Mouse (Mus musculus): ENCODE measurements around the gene Tbc1d8. TPM values are rescaled to one million over a fixed set of nuclear protein-coding genes. Genes with fewer than 3 reads are reported as not detected.

Gene Tbc1d8
- polyA plus RNA-seq, 1 experiment from 2014 or later = 9.3 TPM

DNA sequence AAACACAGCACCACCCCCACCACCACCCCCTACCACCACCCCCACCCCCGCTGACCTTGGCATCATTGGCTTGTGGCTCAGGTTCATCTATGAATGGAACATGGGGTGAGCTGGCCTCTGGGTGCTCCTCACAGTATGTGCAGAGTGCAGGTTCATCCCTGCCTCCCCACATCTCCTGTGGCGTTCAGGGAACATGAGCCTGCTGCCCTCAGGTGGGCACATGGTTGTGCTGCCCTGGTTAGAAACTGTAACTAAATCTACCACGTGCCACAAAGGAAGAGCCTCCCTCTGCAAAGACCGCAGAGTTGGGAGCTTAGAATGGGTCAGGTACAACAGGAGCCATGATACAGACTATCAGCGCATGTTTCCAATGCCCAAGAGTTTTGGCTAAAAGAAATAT lies 135.3 kb downstream of the Tbc1d8 start:
- WGBS = 73% methylated on average over 5 of the region's 5 CpGs
- H3K36me3 ChIP-seq = no peaks in the 10 kb centered on the region
- ATAC-seq (ENCODE audit: insufficient number of reproducible peaks, low FRiP score, low TSS enrichment, low read depth) = no peak

GRCm38 (mm10) chr1:39341807-39342206 lies 136.7 kb downstream of the Tbc1d8 start:
- ATAC-seq (ENCODE audit: insufficient number of reproducible peaks, low FRiP score, low TSS enrichment, low read depth) = no peak
- H3K27ac ChIP-seq = no peak overlapping the region

More for the DNA sequence above, 135.3 kb downstream of the Tbc1d8 start:
- H3K9me3 ChIP-seq = no peaks in the 10 kb centered on the region
- H3K9ac ChIP-seq = no peak overlapping the region
- H3K27me3 ChIP-seq = no peaks in the 10 kb centered on the region
- no peak overlapping the region for H3K4me2 ChIP-seq
- H3K27ac ChIP-seq = no peak overlapping the region
- no peak overlapping the region for H3K4me3 ChIP-seq
- H3K4me1 ChIP-seq = no peaks in the 10 kb centered on the region

DNA sequence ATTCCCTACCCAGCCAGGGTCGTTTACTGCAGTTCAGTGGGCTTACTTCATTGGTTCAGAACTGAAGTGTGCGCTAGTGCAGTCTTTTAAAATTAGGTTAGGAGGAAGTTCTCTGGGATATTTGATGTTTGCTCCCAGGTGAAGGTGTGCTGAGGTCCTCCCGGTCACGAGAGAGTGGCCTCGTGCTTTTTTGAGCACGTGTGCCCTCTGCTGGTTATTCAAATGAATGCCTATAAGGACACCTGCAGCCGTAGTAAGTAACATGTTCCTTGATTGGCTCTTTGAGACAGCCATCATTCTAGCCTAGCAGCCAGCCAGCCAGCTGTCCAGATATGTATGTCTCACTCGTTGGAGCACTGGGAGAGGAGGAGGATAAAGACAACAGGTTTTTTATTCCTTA lies 137.9 kb downstream of the Tbc1d8 start:
- Histone ChIP-seq H3K9ac (no peak overlapping the region), H3K27ac (no peak overlapping the region), H3K27me3 (no peaks in the 10 kb centered on the region), H3K4me1 (peaks cover 7% of the 10 kb centered on the region), H3K9me3 (no peaks in the 10 kb centered on the region), H3K36me3 (no peaks in the 10 kb centered on the region), H3K4me2 (no peak overlapping the region), H3K4me3 (no peak overlapping the region)
- WGBS = 16% methylated on average over 8 of the region's 8 CpGs
- ATAC-seq (ENCODE audit: insufficient number of reproducible peaks, low FRiP score, low TSS enrichment, low read depth) = no peak

More at GRCm38 (mm10) chr1:39341807-39342206, 136.7 kb downstream of the Tbc1d8 start:
- Histone ChIP-seq H3K4me2 (no peak overlapping the region), H3K36me3 (no peaks in the 10 kb centered on the region), H3K9me3 (no peaks in the 10 kb centered on the region), H3K4me1 (no peaks in the 10 kb centered on the region), H3K9ac (no peak overlapping the region), H3K4me3 (no peak overlapping the region), H3K27me3 (no peaks in the 10 kb centered on the region)
- 62% methylated on average over 4 of the region's 4 CpGs for WGBS

- Histone ChIP-seq H3K4me3 (no peak overlapping the region), H3K9ac (no peak overlapping the region), H3K4me2 (no peak overlapping the region), H3K4me1 (peaks cover 7% of the 10 kb centered on the region), H3K27ac (no peak overlapping the region), H3K27me3 (no peaks in the 10 kb centered on the region), H3K36me3 (no peaks in the 10 kb centered on the region), H3K9me3 (no peaks in the 10 kb centered on the region)
- ATAC-seq (ENCODE audit: insufficient number of reproducible peaks, low FRiP score, low TSS enrichment, low read depth) = no peak
- WGBS = 80% methylated on average over 6 of the region's 6 CpGs
Observed at GRCm38 (mm10) chr1:39340156-39340555, 138.4 kb downstream of the Tbc1d8 start.

GRCm38 (mm10) chr1:39339455-39339854 lies 139.1 kb downstream of the Tbc1d8 start:
- no peak overlapping the region for H3K4me3 ChIP-seq
- WGBS = 57% methylated on average over 5 of the region's 5 CpGs
- ATAC-seq (ENCODE audit: insufficient number of reproducible peaks, low FRiP score, low TSS enrichment, low read depth) = no peak
- no peaks in the 10 kb centered on the region for H3K36me3 ChIP-seq
- no peak overlapping the region for H3K4me2 ChIP-seq
- no peaks in the 10 kb centered on the region for H3K9me3 ChIP-seq
- no peaks in the 10 kb centered on the region for H3K27me3 ChIP-seq
- H3K27ac ChIP-seq = no peak overlapping the region
- H3K9ac ChIP-seq = no peak overlapping the region
- H3K4me1 ChIP-seq = peaks cover 7% of the 10 kb centered on the region

DNA sequence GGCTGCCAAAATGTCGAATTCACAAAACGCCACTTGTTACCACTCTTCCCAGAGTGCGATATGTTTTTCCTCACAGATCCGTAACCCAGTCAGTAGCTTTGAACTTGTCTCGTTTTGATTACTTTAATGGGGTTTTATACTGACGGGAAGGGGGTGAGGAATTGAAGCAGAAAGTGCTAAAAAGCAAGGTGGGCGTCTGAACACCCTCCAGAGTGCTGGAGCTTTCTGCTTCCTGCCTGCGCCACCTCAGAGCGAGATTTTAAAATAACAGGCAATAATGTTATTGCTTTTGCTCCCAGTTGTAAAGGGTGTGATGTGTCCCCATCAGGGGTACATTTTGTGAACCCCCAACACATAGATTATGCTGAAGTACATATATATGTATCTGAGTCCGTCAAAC lies 139.7 kb downstream of the Tbc1d8 start:
- WGBS = 61% methylated on average over 10 of the region's 10 CpGs
- Histone ChIP-seq H3K27ac (no peak overlapping the region), H3K4me1 (peaks cover 7% of the 10 kb centered on the region), H3K4me3 (no peak overlapping the region), H3K4me2 (no peak overlapping the region), H3K9me3 (no peaks in the 10 kb centered on the region), H3K9ac (no peak overlapping the region), H3K36me3 (no peaks in the 10 kb centered on the region), H3K27me3 (no peaks in the 10 kb centered on the region)
- ATAC-seq (ENCODE audit: insufficient number of reproducible peaks, low FRiP score, low TSS enrichment, low read depth) = no peak

GRCm38 (mm10) chr1:39336788-39337187 lies 141.8 kb downstream of the Tbc1d8 start:
- Histone ChIP-seq H3K27ac (no peak overlapping the region), H3K9me3 (no peaks in the 10 kb centered on the region), H3K36me3 (no peaks in the 10 kb centered on the region), H3K4me1 (peaks cover 7% of the 10 kb centered on the region), H3K4me3 (no peak overlapping the region), H3K27me3 (no peaks in the 10 kb centered on the region), H3K9ac (no peak overlapping the region), H3K4me2 (no peak overlapping the region)
- no peak for ATAC-seq (ENCODE audit: insufficient number of reproducible peaks, low FRiP score, low TSS enrichment, low read depth)
- WGBS = 74% methylated on average over 8 of the region's 8 CpGs

- ATAC-seq (ENCODE audit: insufficient number of reproducible peaks, low FRiP score, low TSS enrichment, low read depth) = no peak
- Histone ChIP-seq H3K4me2 (no peak overlapping the region), H3K27me3 (no peaks in the 10 kb centered on the region), H3K27ac (no peak overlapping the region), H3K9me3 (no peaks in the 10 kb centered on the region), H3K4me3 (no peak overlapping the region), H3K4me1 (peaks cover 15% of the 10 kb centered on the region), H3K9ac (no peak overlapping the region), H3K36me3 (no peaks in the 10 kb centered on the region)
- 26% methylated on average over 15 of the region's 15 CpGs for WGBS
Observed at GRCm38 (mm10) chr1:39335561-39336196, 142.9 kb downstream of the Tbc1d8 start.

DNA sequence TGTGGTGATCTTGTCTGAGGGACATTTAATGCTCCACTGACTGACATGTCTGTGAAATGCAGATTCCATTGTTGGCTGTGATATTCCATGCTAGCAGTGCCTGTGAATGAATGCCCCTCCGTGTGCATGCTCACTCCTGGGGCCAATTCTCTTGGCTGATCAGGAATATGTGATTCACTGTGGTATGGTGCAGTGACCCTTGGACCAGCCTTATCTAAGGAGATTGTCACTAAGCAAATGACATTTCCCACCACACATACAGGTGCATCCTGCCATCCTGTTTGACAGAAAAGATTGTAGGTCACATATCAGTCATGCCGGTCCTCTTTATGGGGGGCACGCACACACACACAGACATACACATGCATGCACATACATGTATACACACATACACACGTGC lies 146.1 kb downstream of the Tbc1d8 start:
- no peak overlapping the region for H3K4me2 ChIP-seq
- no peaks in the 10 kb centered on the region for H3K36me3 ChIP-seq
- H3K27me3 ChIP-seq = no peaks in the 10 kb centered on the region
- no peak overlapping the region for H3K27ac ChIP-seq
- WGBS = 92% methylated on average over 4 of the region's 4 CpGs
- peaks cover 15% of the 10 kb centered on the region for H3K4me1 ChIP-seq
- no peak overlapping the region for H3K9ac ChIP-seq
- H3K9me3 ChIP-seq = no peaks in the 10 kb centered on the region
- ATAC-seq (ENCODE audit: insufficient number of reproducible peaks, low FRiP score, low TSS enrichment, low read depth) = no peak
- H3K4me3 ChIP-seq = no peak overlapping the region

- ATAC-seq (ENCODE audit: insufficient number of reproducible peaks, low FRiP score, low TSS enrichment, low read depth) = no peak
- no peak overlapping the region for H3K27ac ChIP-seq
- no peaks in the 10 kb centered on the region for H3K9me3 ChIP-seq
- no peak overlapping the region for H3K9ac ChIP-seq
- H3K4me3 ChIP-seq = no peak overlapping the region
- no peaks in the 10 kb centered on the region for H3K27me3 ChIP-seq
- H3K4me2 ChIP-seq = no peak overlapping the region
- H3K4me1 ChIP-seq = peaks cover 17% of the 10 kb centered on the region
- no peaks in the 10 kb centered on the region for H3K36me3 ChIP-seq
- WGBS = 50% methylated on average over 7 of the region's 7 CpGs
Observed at GRCm38 (mm10) chr1:39330857-39331594, 147.5 kb downstream of the Tbc1d8 start.

DNA sequence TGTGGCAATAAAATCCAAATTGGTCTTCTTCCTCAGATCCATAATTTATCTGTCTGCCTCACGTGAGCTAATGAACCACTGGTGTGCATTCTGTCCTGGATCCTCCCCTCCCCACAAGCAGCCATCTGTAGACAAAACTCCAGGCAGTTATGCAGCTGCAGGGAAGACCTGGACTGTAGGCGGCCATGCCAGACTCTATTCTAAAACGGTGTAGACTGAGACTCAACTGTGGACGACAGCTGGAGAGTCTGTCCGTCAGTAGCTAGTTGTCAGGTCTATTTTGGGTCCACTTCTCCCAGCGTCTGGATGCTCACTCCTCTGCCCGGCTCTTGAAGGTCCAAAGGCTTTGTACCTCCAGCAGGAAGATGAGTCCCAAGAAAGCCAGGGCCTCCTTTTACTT lies 151.0 kb downstream of the Tbc1d8 start:
- Histone ChIP-seq H3K9ac (no peak overlapping the region), H3K36me3 (no peaks in the 10 kb centered on the region), H3K4me2 (no peak overlapping the region), H3K4me3 (no peak overlapping the region), H3K27ac (peak overlapping the region; percentile 18; the same call in 1 of the 2 replicates), H3K9me3 (no peaks in the 10 kb centered on the region), H3K4me1 (peaks cover 18% of the 10 kb centered on the region), H3K27me3 (no peaks in the 10 kb centered on the region)
- ATAC-seq (ENCODE audit: insufficient number of reproducible peaks, low FRiP score, low TSS enrichment, low read depth) = no peak
- 61% methylated on average over 7 of the region's 7 CpGs for WGBS

GRCm38 (mm10) chr1:39325228-39325627 lies 153.3 kb downstream of the Tbc1d8 start:
- H3K4me1 ChIP-seq = 0 out of 2 replicates have a peak, but pooled peaks cover 22% of the 10 kb centered on the region
- 66% methylated on average over 6 of the region's 6 CpGs for WGBS
- peak overlapping the region; percentile 38; the same call in 1 of the 2 replicates for H3K27ac ChIP-seq
- no peak for ATAC-seq (ENCODE audit: insufficient number of reproducible peaks, low FRiP score, low TSS enrichment, low read depth)
- no peaks in the 10 kb centered on the region for H3K27me3 ChIP-seq
- H3K4me3 ChIP-seq = no peak overlapping the region
- H3K9me3 ChIP-seq = no peaks in the 10 kb centered on the region
- no peaks in the 10 kb centered on the region for H3K36me3 ChIP-seq
- no peak overlapping the region for H3K9ac ChIP-seq
- H3K4me2 ChIP-seq = no peak overlapping the region

Measured in limb, embryonic 15.5 days (tissue).